Mouse (Mus musculus) intestine, embryonic 15.5 days (tissue): Measurements from ENCODE around the gene Ggcx. TPM values are rescaled to one million over a fixed set of nuclear protein-coding genes. Genes with fewer than 3 reads are reported as not detected.
A peak's percentile ranks its signal among the peaks of the same experiment; 100 is the strongest.
"Not testable (repeated sequence)": the region's sequence is repeated elsewhere in the genome, so short reads cannot be mapped to it uniquely, and the experiment has no call there.

ENCODE experiments used
- ATAC-seq: fragments of 200-750 bp; cut with Nextera tagmentation; 2 replicates; pipeline ENCODE4 v1.8.0; 2017; ENCODE audit warnings: moderate TSS enrichment, moderate library complexity
- H3K27ac ChIP-seq: fragments of 300-500 bp; sonication (generic); 2 replicates; pipeline ENCODE4 v1.5.1; 2015; ENCODE audit warnings: mild to moderate bottlenecking, inconsistent platforms
- H3K27me3 ChIP-seq: fragments of 300-500 bp; sonication (generic); replicated peaks from 2 replicates; pipeline ENCODE4 v1.6.1; 2015; ENCODE audit warnings: inconsistent platforms
- H3K36me3 ChIP-seq: fragments of 300-500 bp; sonication (generic); 2 replicates; pipeline ENCODE4 v1.6.1; 2015; ENCODE audit warnings: inconsistent platforms
- H3K4me1 ChIP-seq: fragments of 300-500 bp; sonication (generic); replicated peaks from 2 replicates; pipeline ENCODE4 v1.6.1; 2015; ENCODE audit warnings: inconsistent platforms
- H3K4me2 ChIP-seq: fragments of 300-500 bp; sonication (generic); replicated peaks from 2 replicates; pipeline ENCODE4 v1.6.1; 2015; ENCODE audit warnings: mild to moderate bottlenecking, inconsistent platforms
- H3K4me3 ChIP-seq: fragments of 300-500 bp; sonication (generic); replicated peaks from 2 replicates; pipeline ENCODE4 v1.5.1; 2015; ENCODE audit warnings: inconsistent platforms
- H3K9ac ChIP-seq: fragments of 300-500 bp; sonication (generic); 2 replicates; pipeline ENCODE4 v1.6.1; 2015; ENCODE audit warnings: inconsistent platforms
- H3K9me3 ChIP-seq: fragments of 300-500 bp; sonication (generic); 2 replicates; pipeline ENCODE4 v1.6.1; 2016; ENCODE audit warnings: inconsistent platforms
- WGBS: fragments of 180-500 bp; shearing (Covaris S2); methylation state at CpG from one replicate; pipeline ENCODE4 v1.1.7; 2015; 5-methylcytosine and 5-hydroxymethylcytosine counted together
- polyA plus RNA-seq: library from polyadenylated mRNA; unstranded; fragments of >200 nt; fragmentation: Nextera tagmentation; extraction: Ambion mirVana; gene quantifications from 2 replicates; pipeline ENCODE4 v1.2.1, GENCODE M21; 2015

The Ggcx gene
- polyA plus RNA-seq, 1 experiment from 2014 or later: 23.9 TPM

DNA sequence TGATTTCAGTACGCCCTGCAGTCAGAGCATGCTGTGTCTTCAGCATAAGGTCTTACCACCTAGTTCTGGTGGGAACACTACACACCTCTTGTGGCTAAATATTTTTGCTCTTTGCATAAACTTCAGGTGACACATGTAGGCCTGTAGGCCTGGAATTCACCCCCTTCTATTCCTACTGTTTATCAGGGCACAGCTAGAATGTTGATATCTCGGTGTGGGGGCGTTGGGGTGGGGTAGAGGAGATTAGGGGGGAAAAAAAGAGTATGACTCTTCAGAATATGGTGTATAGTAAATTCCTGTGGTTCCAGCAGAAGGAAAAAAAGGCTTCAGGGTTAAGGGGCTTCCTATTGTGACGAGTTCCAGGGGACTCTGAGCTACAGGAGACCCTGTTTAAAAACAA, 42.5 kb downstream of the Ggcx start:
- ATAC-seq: no peak
- no peaks in the 10 kb centered on the region for H3K9me3 ChIP-seq
- H3K9ac ChIP-seq: no peak overlapping the region
- peaks cover 16% of the 10 kb centered on the region for H3K4me1 ChIP-seq
- WGBS: 61% methylated on average over 4 of the region's 4 CpGs
- H3K27me3 ChIP-seq: no peaks in the 10 kb centered on the region
- H3K4me3 ChIP-seq: no peak overlapping the region
- H3K36me3 ChIP-seq: no peaks in the 10 kb centered on the region
- no peak overlapping the region for H3K4me2 ChIP-seq
- H3K27ac ChIP-seq: no peak overlapping the region

- H3K4me3 ChIP-seq: no peak overlapping the region
- ATAC-seq: peak; percentile 80
- peaks cover 16% of the 10 kb centered on the region for H3K4me1 ChIP-seq
- no peaks in the 10 kb centered on the region for H3K36me3 ChIP-seq
- no peaks in the 10 kb centered on the region for H3K9me3 ChIP-seq
- H3K27ac ChIP-seq: peak overlapping the region; percentile 68
- no peaks in the 10 kb centered on the region for H3K27me3 ChIP-seq
- 22% methylated on average over 7 of the region's 7 CpGs for WGBS
- H3K9ac ChIP-seq: no peak overlapping the region
- H3K4me2 ChIP-seq: peak overlapping the region; percentile 33
Observed at GRCm38 (mm10) chr6:72458418-72458817, 44.3 kb downstream of the Ggcx start.

DNA sequence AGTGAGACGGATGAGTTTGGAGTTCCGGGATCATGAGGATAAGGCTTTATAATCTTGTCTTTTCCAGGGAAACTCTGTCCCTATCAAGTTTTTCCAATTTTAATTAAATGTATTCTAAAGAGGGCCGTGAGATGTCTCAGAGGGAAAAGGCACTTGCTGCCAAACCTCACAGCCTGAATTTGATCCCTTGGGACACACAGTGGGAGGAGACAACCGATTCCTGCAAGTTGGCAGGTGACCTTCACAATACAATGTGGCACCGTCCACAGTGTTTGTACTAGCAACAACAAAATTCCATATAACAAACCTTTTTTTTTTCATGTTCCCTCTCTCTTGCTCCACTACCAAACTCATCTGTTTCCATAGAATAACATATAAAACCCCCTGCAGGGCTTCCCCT, 44.8 kb downstream of the Ggcx start:
- Histone ChIP-seq H3K27ac (peak overlapping the region; percentile 68), H3K4me1 (peaks cover 16% of the 10 kb centered on the region), H3K9me3 (no peaks in the 10 kb centered on the region), H3K36me3 (no peaks in the 10 kb centered on the region), H3K4me2 (peak overlapping the region; percentile 33), H3K27me3 (no peaks in the 10 kb centered on the region), H3K9ac (no peak overlapping the region), H3K4me3 (no peak overlapping the region)
- WGBS: 16% methylated on average over 5 of the region's 5 CpGs
- no peak for ATAC-seq

GRCm38 (mm10) chr6:72460036-72460801, 46.1 kb downstream of the Ggcx start:
- ATAC-seq: 0 out of 2 replicates have a peak, but pooled peaks have one; percentile 13
- Histone ChIP-seq H3K27ac (peak overlapping the region; percentile 22; the same call in 1 of the 2 replicates), H3K9ac (no peak overlapping the region), H3K4me3 (no peak overlapping the region), H3K4me1 (peaks cover 13% of the 10 kb centered on the region), H3K9me3 (no peaks in the 10 kb centered on the region), H3K36me3 (no peaks in the 10 kb centered on the region), H3K4me2 (no peak overlapping the region), H3K27me3 (no peaks in the 10 kb centered on the region)
- WGBS: 43% methylated on average over 9 of the region's 9 CpGs

DNA sequence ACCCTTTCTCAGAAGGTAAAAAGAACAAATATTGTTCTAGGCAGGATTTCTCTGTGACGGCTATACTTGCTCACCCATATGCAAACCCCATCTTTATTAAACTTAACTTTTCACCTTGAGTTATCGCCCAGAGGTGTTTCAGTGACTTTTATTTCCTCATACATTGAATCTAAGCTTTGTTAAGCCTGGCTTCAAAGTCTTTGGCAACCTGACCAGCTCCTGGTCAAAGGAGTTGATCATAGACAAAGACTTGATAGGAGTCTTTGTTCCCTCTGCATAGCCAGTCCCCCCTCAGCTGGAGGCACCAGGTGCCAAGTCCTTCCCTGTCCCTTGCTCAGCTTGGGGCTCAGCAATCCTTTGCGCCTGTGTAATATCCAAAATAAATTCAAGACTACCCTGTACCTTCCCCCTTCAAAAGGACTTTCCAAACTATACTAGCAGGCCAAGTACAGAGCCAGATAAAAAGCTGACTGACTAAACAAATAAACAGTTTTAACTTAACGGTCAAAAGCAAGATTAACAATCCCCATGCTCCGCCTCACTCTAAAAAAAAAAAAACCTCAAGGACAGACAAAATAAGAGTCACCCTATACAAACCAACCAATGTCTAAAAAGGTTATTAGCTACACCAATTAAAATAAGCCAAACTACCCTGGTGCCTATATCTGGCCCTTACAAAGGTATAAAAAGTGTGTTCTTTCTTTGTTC, 48.6 kb downstream of the Ggcx start:
- H3K4me3 ChIP-seq, ATAC-seq, H3K36me3 ChIP-seq, H3K9ac ChIP-seq, H3K27me3 ChIP-seq, H3K4me2 ChIP-seq, H3K27ac ChIP-seq, H3K9me3 ChIP-seq: not testable (repeated sequence)
- peaks cover 22% of the 10 kb centered on the region for H3K4me1 ChIP-seq
- 83% methylated on average over 5 of the region's 5 CpGs for WGBS

DNA sequence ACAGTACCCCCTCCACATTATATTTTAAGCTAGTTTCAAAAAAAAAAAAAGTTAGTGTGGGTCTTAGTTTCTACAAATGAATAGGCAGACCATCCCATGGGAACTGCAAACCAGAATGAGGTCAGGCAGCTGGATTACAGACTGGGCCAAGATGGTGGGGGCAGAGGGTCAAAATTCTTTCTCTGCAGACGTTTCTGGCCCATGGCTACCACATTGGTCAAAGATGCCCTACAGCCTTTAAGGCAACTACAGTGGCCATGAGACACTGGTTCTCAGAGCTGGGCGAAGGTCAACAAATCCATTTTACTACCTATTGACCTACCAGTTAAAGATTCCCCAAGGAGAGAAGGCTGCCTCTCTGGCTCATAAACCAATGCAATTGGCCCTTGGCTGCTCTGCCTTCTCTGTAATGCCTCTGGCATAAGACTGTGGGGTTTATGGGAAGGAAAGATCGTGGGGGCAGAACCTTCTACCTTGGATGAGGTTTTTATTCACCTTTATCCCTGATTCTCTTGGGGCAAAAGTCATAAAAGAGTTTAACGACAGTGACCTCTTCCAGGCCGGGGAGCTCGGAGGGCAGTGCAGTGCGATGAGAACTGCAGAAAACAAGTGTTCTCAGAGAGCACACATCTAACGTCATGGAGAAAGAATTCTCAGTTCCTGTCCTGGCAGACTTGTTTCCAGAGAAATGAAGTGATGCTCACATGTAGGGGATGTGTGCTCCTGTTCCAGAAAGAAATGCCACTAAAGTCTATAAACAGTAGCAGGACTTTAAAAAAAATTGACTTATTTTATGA, 51.5 kb downstream of the Ggcx start:
- Histone ChIP-seq H3K4me3 (no peak overlapping the region), H3K4me1 (peaks cover 9% of the 10 kb centered on the region; the same call in 1 of the 2 replicates), H3K9ac (no peak overlapping the region), H3K9me3 (no peaks in the 10 kb centered on the region), H3K36me3 (no peaks in the 10 kb centered on the region), H3K27ac (no peak overlapping the region), H3K4me2 (no peak overlapping the region), H3K27me3 (no peaks in the 10 kb centered on the region)
- ATAC-seq: peak; percentile 64
- 37% methylated on average over 8 of the region's 8 CpGs for WGBS

DNA sequence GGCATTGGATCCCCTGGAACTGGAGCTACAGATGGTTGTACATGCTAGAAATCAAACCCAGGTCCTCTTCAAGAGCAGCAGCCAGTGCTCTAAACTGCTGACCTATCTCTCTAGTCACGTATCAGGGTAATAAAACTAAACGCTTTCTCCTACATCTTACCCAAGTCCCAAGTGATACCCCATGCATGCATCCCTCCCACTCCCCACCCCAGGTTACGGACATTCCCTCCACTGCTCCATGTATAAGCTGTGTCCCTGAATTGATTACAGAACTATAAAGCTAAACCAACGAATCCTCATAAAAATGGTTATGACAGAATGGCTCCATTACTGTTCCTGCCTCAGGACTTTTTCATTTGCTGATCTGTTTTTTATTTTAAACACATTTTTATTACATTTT, 52.1 kb downstream of the Ggcx start:
- Histone ChIP-seq H3K9me3 (no peaks in the 10 kb centered on the region), H3K4me3 (no peak overlapping the region), H3K9ac (no peak overlapping the region), H3K36me3 (no peaks in the 10 kb centered on the region), H3K4me2 (no peak overlapping the region), H3K4me1 (peaks cover 9% of the 10 kb centered on the region; the same call in 1 of the 2 replicates), H3K27ac (no peak overlapping the region), H3K27me3 (no peaks in the 10 kb centered on the region)
- WGBS: 61% methylated on average over 4 of the region's 4 CpGs
- ATAC-seq: peak; percentile 28; the same call in 1 of the 2 replicates

DNA sequence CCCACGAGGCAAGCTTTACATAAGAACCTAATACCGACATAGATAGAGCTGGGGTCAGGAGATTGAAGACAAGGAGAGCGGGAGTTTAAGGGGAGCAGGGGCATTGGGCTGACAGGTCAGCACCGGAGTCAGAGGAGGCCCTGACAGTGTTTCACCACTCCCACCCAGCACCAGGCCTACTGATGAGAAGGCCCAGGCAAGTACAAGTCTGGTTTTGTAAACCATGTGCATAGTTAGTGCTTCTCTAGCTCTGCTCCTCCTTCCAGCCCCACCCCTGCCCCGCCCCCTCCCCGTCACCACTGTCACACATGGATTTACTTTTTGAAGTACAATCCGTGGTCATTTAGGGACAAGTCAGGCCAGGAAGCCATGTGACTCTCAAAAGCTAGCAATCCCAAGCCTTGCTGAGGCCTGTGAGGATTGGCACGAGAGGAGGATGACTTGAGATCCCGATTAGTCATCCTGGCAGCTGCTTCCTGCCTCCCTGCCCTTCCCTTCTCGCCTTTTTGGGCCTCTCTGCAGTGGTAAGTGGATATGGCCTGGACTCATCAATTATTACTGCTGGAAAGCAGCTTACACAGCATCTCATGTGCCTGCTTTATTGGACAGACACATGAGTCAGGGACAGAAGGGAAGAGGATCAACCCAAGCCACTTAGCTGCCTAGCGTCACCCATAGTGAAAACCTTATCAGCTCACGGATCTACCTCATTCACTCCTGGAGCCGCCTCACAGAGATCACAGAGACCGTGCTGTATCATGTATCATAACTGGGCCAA, 59.3 kb downstream of the Ggcx start:
- Histone ChIP-seq H3K4me1 (peaks cover 6% of the 10 kb centered on the region; the same call in 1 of the 2 replicates), H3K9ac (no peak overlapping the region), H3K4me3 (no peak overlapping the region), H3K36me3 (no peaks in the 10 kb centered on the region), H3K9me3 (no peaks in the 10 kb centered on the region), H3K27me3 (no peaks in the 10 kb centered on the region), H3K4me2 (no peak overlapping the region), H3K27ac (peak overlapping the region; percentile 57)
- 36% methylated on average over 14 of the region's 14 CpGs for WGBS
- ATAC-seq: peak; percentile 69

- no peaks in the 10 kb centered on the region for H3K27me3 ChIP-seq
- no peak overlapping the region for H3K9ac ChIP-seq
- H3K9me3 ChIP-seq: no peaks in the 10 kb centered on the region
- no peak overlapping the region for H3K4me2 ChIP-seq
- H3K4me3 ChIP-seq: no peak overlapping the region
- WGBS: 80% methylated on average over 4 of the region's 4 CpGs
- H3K27ac ChIP-seq: no peak overlapping the region
- no peak for ATAC-seq
- H3K4me1 ChIP-seq: peaks cover 6% of the 10 kb centered on the region; the same call in 1 of the 2 replicates
- no peaks in the 10 kb centered on the region for H3K36me3 ChIP-seq
Observed at GRCm38 (mm10) chr6:72475221-72475985, 61.3 kb downstream of the Ggcx start.

DNA sequence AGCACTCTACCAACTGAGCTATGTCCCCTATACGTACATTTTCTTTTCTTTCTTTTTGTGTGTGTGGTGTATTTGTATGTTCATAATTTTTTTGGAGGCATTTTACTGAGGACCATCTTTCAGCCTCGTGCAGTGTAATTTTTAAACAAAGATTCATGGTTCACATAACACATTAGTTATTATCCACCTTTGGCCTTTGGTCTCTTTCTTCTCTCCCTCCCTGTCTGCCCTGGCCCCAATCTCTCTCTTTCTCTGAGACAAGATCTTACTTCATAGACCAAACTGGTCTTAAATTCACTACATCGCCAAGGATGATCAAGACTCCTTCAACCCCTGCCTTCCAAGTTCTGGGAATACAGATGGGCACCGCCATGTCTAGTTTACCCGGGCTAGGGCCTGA, 62.7 kb downstream of the Ggcx start:
- WGBS: 92% methylated on average over 5 of the region's 5 CpGs

GRCm38 (mm10) chr6:72477621-72478020, 63.5 kb downstream of the Ggcx start:
- 91% methylated on average over 3 of the region's 3 CpGs for WGBS

More for the DNA sequence above, 62.7 kb downstream of the Ggcx start:
- Histone ChIP-seq H3K27me3 (no peaks in the 10 kb centered on the region), H3K4me1 (peaks cover 6% of the 10 kb centered on the region; the same call in 1 of the 2 replicates), H3K4me2 (no peak overlapping the region), H3K9ac (no peak overlapping the region), H3K27ac (no peak overlapping the region), H3K9me3 (no peaks in the 10 kb centered on the region), H3K4me3 (no peak overlapping the region), H3K36me3 (no peaks in the 10 kb centered on the region)
- no peak for ATAC-seq

More at GRCm38 (mm10) chr6:72477621-72478020, 63.5 kb downstream of the Ggcx start:
- no peak overlapping the region for H3K4me2 ChIP-seq
- H3K27me3 ChIP-seq: no peaks in the 10 kb centered on the region
- ATAC-seq: no peak
- H3K4me3 ChIP-seq: no peak overlapping the region
- H3K27ac ChIP-seq: no peak overlapping the region
- H3K9me3 ChIP-seq: no peaks in the 10 kb centered on the region
- peaks cover 6% of the 10 kb centered on the region; the same call in 1 of the 2 replicates for H3K4me1 ChIP-seq
- no peak overlapping the region for H3K9ac ChIP-seq
- H3K36me3 ChIP-seq: no peaks in the 10 kb centered on the region
